Comparison of ENCODE assay signal across 8 mouse cellular contexts in the genomic region with DNA sequence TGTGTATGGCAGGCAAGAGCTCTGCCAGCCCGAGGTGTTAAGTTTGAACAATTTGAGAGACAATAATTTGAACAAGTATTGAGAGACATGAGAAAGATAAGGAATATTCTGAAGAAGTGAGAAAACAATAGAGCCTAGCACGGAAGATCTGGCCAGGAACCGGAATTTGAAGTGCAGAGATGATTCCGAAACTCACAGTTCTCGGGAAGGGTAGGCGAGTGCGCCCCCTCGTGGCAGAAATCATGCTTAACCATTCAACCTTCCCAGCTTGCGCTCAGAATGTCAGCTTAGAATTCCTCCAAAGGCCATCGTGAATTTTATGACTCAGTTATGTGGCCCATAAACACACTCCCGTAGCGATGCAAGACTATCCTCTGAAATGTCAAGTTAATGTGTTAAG. TPM values are rescaled to one million over a fixed set of nuclear protein-coding genes. Genes with fewer than 3 reads are reported as not detected.
DNase-seq lines count a peak whose midpoint lies in the region; ATAC-seq lines count a peak whose summit lies in the region.

No protein-coding gene starts in this region.

- H3K36me3 ChIP-seq in hindbrain, embryonic 13.5 days: no peaks in the 10 kb centered on the region

- WGBS in hindbrain, embryonic 13.5 days: 3% methylated on average over 12 of the region's 12 CpGs

- H3K27ac ChIP-seq in hindbrain, embryonic 13.5 days: no peak overlapping the region

- DNase-seq in MEL-GATA-1-ER (ENCODE audit: extremely low read depth, low read depth): peak; percentile 71
- peak; percentile 89 for DNase-seq in cerebellum, adult 8-10 months
- DNase-seq in forelimb bud, embryonic 11.5 days (ENCODE audit: low read depth, low spot score): peak; percentile 86
- peak; percentile 92 to 93 for DNase-seq in layer of hippocampus, postnatal 10 days (ENCODE audit: low spot score in 2 of 2)
- DNase-seq in lung, postnatal 10 days: peak; percentile 93
- DNase-seq in ovary, postnatal 36 days (ENCODE audit: low spot score): peak; percentile 84
- peak; percentile 62 to 91 for DNase-seq in thymus, postnatal 10 days (ENCODE audit: low spot score in 2 of 2)

- no peak overlapping the region for H3K9ac ChIP-seq in hindbrain, embryonic 13.5 days

- H3K4me2 ChIP-seq in hindbrain, embryonic 13.5 days: peak overlapping the region; percentile 37

- no peak overlapping the region for H3K4me3 ChIP-seq in hindbrain, embryonic 13.5 days

- ATAC-seq in hindbrain, embryonic 13.5 days (ENCODE audit: low FRiP score): no peak

- no peaks in the 10 kb centered on the region for H3K9me3 ChIP-seq in hindbrain, embryonic 13.5 days

- H3K4me1 ChIP-seq in hindbrain, embryonic 13.5 days (replicated peaks): peaks cover 21% of the 10 kb centered on the region

- peaks cover 26% of the 10 kb centered on the region for H3K27me3 ChIP-seq in hindbrain, embryonic 13.5 days

RNA-seq across cellular contexts. Expression of gene Zfyve27, which starts 2.4 kb away (rescaled TPM):
- polyA plus RNA-seq in hindbrain, embryonic 13.5 days (2015; fragmentation: Nextera tagmentation; extraction: Ambion mirVana): 55.3 and 58.7 TPM in 2 replicates
- 100 to 1,000 TPM in 1 of 2 experiments, 10 to 100 TPM in 1; 86.9 to 124 TPM for total RNA-seq in layer of hippocampus, postnatal 10 days (2021)

RNA-seq across cellular contexts. Expression of gene Marveld1, which starts 18.9 kb away (rescaled TPM):
- 1.5 and 1.7 TPM in 2 replicates for polyA plus RNA-seq in hindbrain, embryonic 13.5 days (2015; fragmentation: Nextera tagmentation; extraction: Ambion mirVana)
- total RNA-seq in layer of hippocampus, postnatal 10 days (2021): 10 to 100 TPM in 1 of 2 experiments, 1 to 10 TPM in 1; 9.9 to 12.9 TPM

RNA-seq across cellular contexts. Expression of gene Sfrp5, which starts 35.9 kb away (rescaled TPM):
- 4.4 and 4.6 TPM in 2 replicates for polyA plus RNA-seq in hindbrain, embryonic 13.5 days (2015; fragmentation: Nextera tagmentation; extraction: Ambion mirVana)
- total RNA-seq in layer of hippocampus, postnatal 10 days (2021): under 1 TPM in 1 of 2 experiments, not detected in 1; 0.18 TPM

RNA-seq across cellular contexts. Expression of gene Avpi1, which starts 37.3 kb away (rescaled TPM):
- 6.4 and 8.6 TPM in 2 replicates for polyA plus RNA-seq in hindbrain, embryonic 13.5 days (2015; fragmentation: Nextera tagmentation; extraction: Ambion mirVana)
- 10 to 100 TPM; 15.8 to 18.0 TPM for total RNA-seq in layer of hippocampus, postnatal 10 days (2021)
